Mouse (Mus musculus) olfactory bulb, adult 2 months (tissue): Measurements from ENCODE around the gene Coro2a. TPM values are rescaled to one million over a fixed set of nuclear protein-coding genes. Genes with fewer than 3 reads are reported as not detected.
"Not testable (repeated sequence)": the region's sequence is repeated elsewhere in the genome, so short reads cannot be mapped to it uniquely, and the experiment has no call there.

ENCODE experiments used
- H3K27ac ChIP-seq: fragments of 200-500 bp; 2 replicates; pipeline ENCODE4 v1.5.1; 2012; ENCODE audit warnings: low read depth, low read length; ENCODE audit not compliant: insufficient read depth
- H3K4me1 ChIP-seq: fragments of 200-500 bp; 2 replicates; pipeline ENCODE4 v1.6.1; 2012; ENCODE audit warnings: low read length; ENCODE audit not compliant: control insufficient read depth, insufficient read depth
- H3K4me3 ChIP-seq: fragments of 200-500 bp; 2 replicates; pipeline ENCODE4 v1.5.1; 2012; ENCODE audit warnings: mild to moderate bottlenecking, low read depth, low read length, moderate library complexity; ENCODE audit not compliant: insufficient read depth
- CTCF ChIP-seq: fragments of 200-500 bp; IDR thresholded peaks from 2 replicates; pipeline ENCODE4 v1.5.1; 2012; ENCODE audit warnings: low read depth, mild to moderate bottlenecking, low read length, moderate library complexity; ENCODE audit not compliant: insufficient read depth
- POLR2A ChIP-seq: fragments of 200-500 bp; IDR thresholded peaks from 2 replicates; pipeline ENCODE4 v1.6.1; 2012; ENCODE audit warnings: mild to moderate bottlenecking, low read depth, low read length, moderate library complexity; ENCODE audit not compliant: insufficient read depth
- WGBS: fragments of 180-500 bp; shearing (Covaris S2); methylation state at CpG from one replicate; pipeline ENCODE4 v1.1.7; 2018; 5-methylcytosine and 5-hydroxymethylcytosine counted together
- polyA plus RNA-seq: library from polyadenylated mRNA; stranded (reverse); fragments of >200 nt; gene quantifications from 2 replicates; pipeline ENCODE4 v1.2.4, GENCODE M21; 2012; ENCODE audit warnings: low replicate concordance; ENCODE audit not compliant: missing spikeins, insufficient read depth, insufficient read length

The Coro2a gene
- polyA plus RNA-seq, 1 experiment: not detected

DNA sequence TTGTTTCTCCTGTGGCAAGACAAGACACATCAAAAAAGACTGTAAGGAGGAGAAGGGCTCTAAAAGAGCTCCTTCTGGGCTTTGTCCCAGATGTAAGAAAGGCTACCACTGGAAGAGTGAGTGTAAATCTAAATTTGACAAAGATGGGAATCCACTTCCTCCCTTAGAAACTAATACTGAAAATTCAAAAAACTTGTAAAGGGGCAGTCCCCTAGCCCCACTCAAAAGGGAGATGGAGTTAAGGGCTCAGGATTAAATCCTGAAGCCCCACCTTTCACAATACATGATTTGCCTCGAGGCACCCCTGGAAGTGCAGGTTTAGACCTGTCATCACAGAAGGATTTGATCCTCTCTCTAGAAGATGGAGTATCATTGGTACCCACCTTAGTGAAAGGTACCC lies 23.8 kb downstream of the Coro2a start:
- TF ChIP-seq POLR2A (no peak), CTCF (no peak)
- no peaks in the 10 kb centered on the region for H3K4me1 ChIP-seq
- 68% methylated on average over 1 of the region's 1 CpGs for WGBS
- no peak overlapping the region for H3K27ac ChIP-seq
- H3K4me3 ChIP-seq: no peak overlapping the region

DNA sequence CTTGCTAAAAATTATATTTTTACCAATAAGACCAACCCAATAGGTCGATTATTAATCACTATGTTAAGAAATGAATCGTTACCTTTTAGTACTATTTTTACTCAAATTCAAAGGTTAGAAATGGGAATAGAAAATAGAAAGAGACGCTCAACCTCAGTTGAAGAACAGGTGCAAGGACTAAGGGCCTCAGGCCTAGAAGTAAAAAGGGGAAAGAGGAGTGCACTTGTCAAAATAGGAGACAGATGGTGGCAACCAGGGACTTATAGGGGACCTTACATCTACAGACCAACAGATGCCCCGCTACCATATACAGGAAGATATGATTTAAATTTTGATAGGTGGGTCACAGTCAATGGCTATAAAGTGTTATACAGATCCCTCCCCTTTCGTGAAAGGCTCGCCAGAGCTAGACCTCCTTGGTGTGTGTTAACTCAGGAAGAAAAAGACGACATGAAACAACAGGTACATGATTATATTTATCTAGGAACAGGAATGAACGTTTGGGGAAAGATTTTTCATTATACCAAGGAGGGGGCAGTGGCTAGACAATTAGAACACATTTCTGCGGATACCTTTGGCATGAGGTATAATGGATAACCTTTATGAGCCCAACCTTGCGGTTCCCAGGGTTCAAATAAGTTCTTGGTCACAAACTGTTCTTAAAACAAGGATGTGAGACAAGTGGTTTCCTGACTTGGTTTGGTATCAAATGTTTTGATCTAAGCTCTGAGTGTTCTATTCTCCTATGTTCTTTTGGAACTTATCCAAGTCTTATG lies 26.3 kb downstream of the Coro2a start:
- not testable (repeated sequence) for H3K4me3 ChIP-seq, H3K27ac ChIP-seq, H3K4me1 ChIP-seq
- WGBS: 87% methylated on average over 6 of the region's 10 CpGs

DNA sequence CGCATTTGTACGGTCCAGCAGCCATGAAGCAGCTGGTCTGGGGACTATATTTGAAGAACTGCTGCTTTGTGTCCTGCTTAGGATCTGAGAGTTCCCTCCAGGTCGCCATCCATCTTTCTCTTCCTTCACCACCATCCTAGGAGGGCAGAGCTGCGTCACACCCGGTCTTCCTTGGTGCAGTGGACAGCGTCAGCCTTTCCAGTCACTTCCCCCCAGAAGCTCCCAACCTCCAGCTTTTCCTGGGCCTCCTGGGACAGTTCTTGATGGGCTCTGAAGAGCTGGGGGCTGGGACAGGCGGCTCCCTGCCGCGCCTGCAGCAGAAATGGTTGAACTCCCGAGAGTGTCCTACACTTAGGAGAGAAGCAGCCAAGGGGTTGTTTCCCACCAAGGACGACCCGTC lies 27.2 kb downstream of the Coro2a start:
- Histone ChIP-seq H3K4me1 (no peaks in the 10 kb centered on the region), H3K4me3 (no peak overlapping the region), H3K27ac (no peak overlapping the region)
- 85% methylated on average over 12 of the region's 12 CpGs for WGBS
- TF ChIP-seq POLR2A: no peak
- TF ChIP-seq CTCF: no peak

DNA sequence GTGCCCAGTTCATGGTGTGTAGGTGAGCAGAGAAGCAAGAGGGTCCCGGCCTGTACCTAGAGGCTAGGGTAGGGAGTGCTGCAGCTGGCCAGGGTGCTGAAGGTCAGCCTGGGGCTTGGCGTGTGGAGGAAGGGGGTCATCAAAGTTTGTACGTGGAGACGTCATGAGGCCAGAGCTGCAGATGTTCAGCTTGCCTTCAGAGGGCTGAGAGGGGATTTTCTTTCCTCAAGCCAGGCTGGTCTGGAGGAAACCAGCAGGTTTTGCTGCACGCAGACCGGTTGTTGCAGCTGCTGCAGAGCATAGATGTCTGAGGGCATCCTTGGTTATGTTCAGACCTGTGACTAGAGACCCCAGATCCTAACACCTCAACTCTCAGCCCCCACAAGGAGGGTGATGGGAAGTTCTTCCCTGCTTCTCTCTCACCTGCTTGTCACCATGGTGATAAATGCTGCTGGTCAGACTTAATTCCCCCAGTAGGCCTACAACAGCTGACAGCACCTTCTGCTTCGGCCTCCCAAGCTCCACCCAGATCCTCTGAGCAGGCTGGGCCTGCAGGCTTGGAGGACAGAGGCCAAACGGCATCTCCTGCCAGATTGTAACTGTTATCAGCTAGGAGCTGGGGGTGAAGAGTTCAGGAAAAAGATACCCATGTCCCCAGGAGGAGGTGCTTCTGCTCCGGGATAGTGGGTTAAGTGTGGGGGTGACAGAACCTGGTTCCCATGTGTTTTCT lies 27.8 kb downstream of the Coro2a start:
- WGBS: 77% methylated on average over 9 of the region's 9 CpGs
- no peak overlapping the region for H3K4me3 ChIP-seq
- peaks cover 4% of the 10 kb centered on the region; the same call in 1 of the 2 replicates for H3K4me1 ChIP-seq
- H3K27ac ChIP-seq: no peak overlapping the region
- TF ChIP-seq CTCF (no peak), POLR2A (no peak)

DNA sequence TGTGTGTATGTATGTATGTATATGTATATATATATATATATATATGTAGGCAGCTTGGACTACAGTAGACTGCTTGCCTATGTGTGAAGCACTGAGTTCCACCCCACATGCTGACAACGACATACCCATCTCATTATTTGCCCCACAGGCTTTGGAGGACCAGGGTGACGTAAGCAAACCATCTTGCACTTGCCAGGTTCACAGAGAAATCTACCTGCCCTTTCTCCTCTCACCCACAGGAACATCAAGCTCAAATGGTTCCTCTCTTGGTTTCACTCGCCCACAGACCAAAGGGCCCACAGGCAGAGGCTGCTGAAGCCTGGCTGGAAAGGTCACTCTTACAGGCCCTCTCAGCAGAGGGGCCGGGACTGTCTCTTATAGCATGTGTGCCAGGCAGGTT lies 29.4 kb downstream of the Coro2a start:
- H3K4me1 ChIP-seq: peaks cover 4% of the 10 kb centered on the region; the same call in 1 of the 2 replicates
- TF ChIP-seq POLR2A (no peak), CTCF (no peak)
- H3K27ac ChIP-seq: no peak overlapping the region
- H3K4me3 ChIP-seq: no peak overlapping the region
- whole genome bisulfite sequencing: 91% methylated on average over 4 of the region's 4 CpGs

DNA sequence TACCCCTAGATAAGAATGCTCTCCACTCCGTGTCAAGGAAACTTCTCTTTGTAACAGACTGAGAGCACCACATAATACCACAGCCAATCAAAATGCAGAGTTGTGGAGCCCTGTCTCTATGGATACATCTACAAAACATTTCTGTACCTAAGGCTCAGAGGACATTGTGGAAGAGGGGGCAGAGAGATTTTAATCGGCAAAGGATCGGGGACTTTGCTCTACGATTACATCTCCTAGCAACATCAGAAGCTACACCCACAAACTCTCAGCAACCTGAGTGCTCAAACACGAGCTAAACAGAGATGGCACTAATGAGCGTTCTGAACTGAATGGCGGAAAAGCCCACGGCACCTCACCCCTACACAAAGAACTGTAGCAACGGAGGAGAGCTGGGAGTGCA lies 30.3 kb downstream of the Coro2a start:
- no peak for TF ChIP-seq POLR2A
- no peak for TF ChIP-seq CTCF
- no peak overlapping the region for H3K27ac ChIP-seq
- WGBS: 76% methylated on average over 9 of the region's 9 CpGs

DNA sequence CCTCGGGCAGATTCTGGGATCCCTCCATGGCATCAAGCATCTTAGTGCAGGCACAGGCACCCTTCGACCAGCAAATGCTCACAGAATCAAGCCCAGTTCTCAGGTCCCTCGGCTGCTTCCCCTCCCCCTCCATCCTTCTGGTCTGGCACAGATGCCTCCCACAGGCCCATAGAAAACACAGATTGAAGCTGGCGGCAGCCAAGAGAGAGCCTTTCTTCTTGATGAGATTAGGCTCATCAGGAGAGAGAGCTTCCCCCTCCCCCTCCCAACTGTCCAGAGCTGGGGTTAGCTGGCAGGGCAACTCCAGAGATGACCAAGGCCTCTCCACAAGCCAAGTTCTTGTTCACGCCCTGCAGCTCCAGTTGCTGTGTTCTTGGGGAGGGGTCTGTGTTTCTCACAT lies 32.3 kb downstream of the Coro2a start:
- no peak overlapping the region for H3K27ac ChIP-seq
- no peak for TF ChIP-seq POLR2A
- TF ChIP-seq CTCF: no peak
- WGBS: 46% methylated on average over 5 of the region's 5 CpGs
- peaks cover 4% of the 10 kb centered on the region; the same call in 1 of the 2 replicates for H3K4me1 ChIP-seq
- no peak overlapping the region for H3K4me3 ChIP-seq

More for the DNA sequence above, 30.3 kb downstream of the Coro2a start:
- no peak overlapping the region for H3K4me3 ChIP-seq
- peaks cover 4% of the 10 kb centered on the region; the same call in 1 of the 2 replicates for H3K4me1 ChIP-seq

DNA sequence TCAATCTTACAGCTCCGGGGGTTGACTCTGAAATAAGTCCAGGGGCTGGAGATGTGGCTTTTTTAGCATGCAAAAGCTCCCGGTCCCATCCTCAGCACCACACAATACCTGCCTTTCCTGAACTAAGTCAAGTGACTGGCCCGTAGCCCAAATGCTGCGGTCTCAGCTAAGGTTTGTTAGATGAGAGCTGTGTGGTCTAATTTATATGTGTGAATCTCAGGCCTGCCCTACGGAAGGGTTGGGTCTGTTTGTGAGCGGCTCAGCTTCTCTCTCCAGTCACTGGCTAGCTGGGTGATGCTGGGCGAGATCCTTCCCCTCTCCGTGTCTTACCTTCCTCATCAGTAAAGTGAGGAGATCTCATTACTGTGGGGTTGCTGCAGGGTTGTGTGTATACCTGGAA lies 33.8 kb downstream of the Coro2a start:
- TF ChIP-seq CTCF: no peak
- TF ChIP-seq POLR2A: no peak
- Histone ChIP-seq H3K4me3 (no peak overlapping the region), H3K4me1 (peaks cover 4% of the 10 kb centered on the region; the same call in 1 of the 2 replicates), H3K27ac (no peak overlapping the region)
- WGBS: 92% methylated on average over 8 of the region's 8 CpGs

DNA sequence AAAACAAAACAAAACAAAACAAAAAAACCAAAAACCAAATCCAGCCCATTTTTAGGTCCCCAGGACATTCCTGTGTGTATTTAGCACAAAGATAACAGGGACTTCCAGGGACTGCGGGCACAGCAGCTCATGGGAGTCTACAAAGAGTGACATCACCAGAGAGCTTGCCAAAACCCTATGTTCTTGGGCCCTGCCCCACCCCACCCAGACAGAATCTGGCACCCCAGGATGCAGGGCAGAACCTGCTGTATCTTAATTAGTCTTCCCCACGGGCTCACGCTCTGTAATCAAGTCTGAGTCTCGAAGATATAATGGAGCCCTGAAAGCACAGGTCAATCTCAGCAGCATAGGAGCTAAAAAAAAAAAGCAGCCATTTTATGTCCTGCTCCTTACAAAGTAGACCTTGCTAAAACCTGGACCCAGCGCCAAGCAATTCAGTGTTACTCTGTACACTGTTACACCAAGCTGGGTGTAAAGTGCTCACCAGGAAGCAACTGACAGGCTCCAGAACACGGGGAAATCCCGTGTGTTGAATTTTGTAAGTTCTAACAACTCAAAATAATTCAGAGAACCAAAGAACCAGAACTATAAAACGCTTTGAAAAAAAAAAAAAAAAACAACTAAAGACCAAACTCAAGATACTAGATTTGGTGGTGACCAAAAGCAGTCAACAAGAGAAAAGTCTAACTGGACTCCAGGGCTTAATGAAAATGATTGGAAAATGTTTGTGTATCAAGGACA lies 34.9 kb downstream of the Coro2a start:
- 59% methylated on average over 8 of the region's 8 CpGs for WGBS
- no peak overlapping the region for H3K27ac ChIP-seq
- H3K4me3 ChIP-seq: no peak overlapping the region
- H3K4me1 ChIP-seq: peaks cover 4% of the 10 kb centered on the region; the same call in 1 of the 2 replicates
- no peak for TF ChIP-seq CTCF
- no peak for TF ChIP-seq POLR2A
